Mouse (Mus musculus): ENCODE data around the gene Gm20388. TPM values are rescaled to one million over a fixed set of nuclear protein-coding genes. Genes with fewer than 3 reads are reported as not detected.

The Gm20388 gene
- polyA plus RNA-seq, 1 experiment from 2014 or later, result not detected

DNA sequence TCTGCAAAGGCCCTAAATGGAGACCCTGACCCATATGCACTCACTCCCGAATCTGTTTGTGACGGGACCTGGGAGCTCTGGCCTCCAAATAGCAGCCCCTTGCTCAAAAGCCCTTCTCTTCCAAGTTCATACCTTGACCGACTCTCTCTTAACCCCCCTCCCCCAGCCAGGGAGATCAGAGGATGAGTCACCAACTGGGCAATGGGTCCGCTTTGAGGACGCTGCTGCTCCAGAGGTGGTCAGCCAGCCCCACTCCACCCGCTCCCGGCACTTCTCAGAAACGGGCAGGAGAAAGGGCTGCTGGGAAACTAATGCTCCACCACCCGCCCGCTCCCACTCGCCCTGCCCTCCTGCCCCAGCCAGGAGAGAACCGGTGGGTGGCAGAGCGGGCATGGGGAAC is 1165.3 kb downstream of the Gm20388 start:
- Histone ChIP-seq H3K27me3 (ENCODE audit: control insufficient read depth, insufficient read depth, low read length) (peaks cover 4% of the 10 kb centered on the region; the same call in 1 of the 2 replicates), H3K9me3 (ENCODE audit: control insufficient read depth, low read length) (no peaks in the 10 kb centered on the region), H3K4me1 (replicated peaks; ENCODE audit: control insufficient read depth, insufficient read depth) (peaks cover 3% of the 10 kb centered on the region; the same call in 1 of the 2 replicates), H3K36me3 (ENCODE audit: control insufficient read depth, insufficient read depth, low read length) (no peaks in the 10 kb centered on the region), H3K27ac (replicated peaks) (peak overlapping the region; percentile 83), H3K4me3 (ENCODE audit: low read depth, low read length) (peak overlapping the region; percentile 21), H3K9ac (ENCODE audit: low read length) (peak overlapping the region; percentile 55; the same call in 1 of the 2 replicates), H3K4me2 (replicated peaks; ENCODE audit: low read depth) (peak overlapping the region; percentile 64)
- 12% methylated on average over 13 of the region's 13 CpGs for WGBS
- ATAC-seq (ENCODE audit: low FRiP score, low TSS enrichment) (no peak), DNase-seq (ENCODE audit: low spot score) (peak; percentile 32)
- TF ChIP-seq EP300 (optimal IDR thresholded peaks at IDR 0.05) (no peak), CTCF (IDR thresholded peaks at IDR 0.05; ENCODE audit: low read depth) (no peak)

DNA sequence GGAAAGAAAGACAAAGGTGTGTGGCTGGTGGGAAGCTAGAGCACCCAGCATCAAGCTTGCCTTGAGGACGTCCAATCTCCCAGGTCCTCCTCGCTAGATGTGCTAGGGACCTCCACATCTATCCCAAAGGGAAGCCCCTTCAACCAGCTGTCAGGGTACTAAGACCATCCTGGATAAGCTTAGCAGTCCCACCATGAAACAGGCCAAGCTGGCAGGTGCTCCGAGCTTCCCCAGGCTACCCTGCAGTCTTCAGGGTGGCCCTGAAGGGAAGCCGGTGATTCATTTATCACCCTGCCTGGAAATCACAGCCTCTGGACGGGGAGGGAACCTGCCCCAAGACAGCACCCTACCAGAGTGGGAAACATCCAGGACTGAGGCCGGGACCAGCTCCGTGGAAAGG is 1165.9 kb downstream of the Gm20388 start:
- WGBS, result 19% methylated on average over 7 of the region's 7 CpGs

DNA sequence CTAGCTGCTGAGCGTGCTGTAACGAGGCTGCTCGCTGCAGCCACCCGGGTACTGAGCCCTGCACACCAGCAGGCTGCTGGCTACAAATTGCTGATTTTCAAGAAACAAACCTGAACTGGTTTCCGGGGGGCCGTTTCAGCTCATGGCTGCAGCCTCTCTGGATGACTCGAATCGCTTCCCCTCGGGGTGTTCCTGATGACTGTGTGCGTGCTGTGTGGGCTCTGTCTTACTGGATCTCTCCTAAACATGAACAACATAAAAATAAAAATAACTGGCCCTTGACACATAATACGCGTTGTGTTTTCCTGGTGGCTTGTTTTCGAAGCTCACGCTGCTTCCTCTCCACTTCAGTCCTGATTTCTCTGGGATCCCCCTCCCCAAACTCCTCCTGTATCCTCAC is 1168.1 kb downstream of the Gm20388 start:
- peaks cover 3% of the 10 kb centered on the region; the same call in 1 of the 2 replicates for H3K4me1 ChIP-seq (replicated peaks; ENCODE audit: control insufficient read depth, insufficient read depth)
- no peaks in the 10 kb centered on the region for H3K36me3 ChIP-seq (ENCODE audit: control insufficient read depth, insufficient read depth, low read length)
- DNase-seq (ENCODE audit: low spot score) (no peak), ATAC-seq (ENCODE audit: low FRiP score, low TSS enrichment) (no peak)
- H3K9ac ChIP-seq (ENCODE audit: low read length), result peak overlapping the region; percentile 23
- TF ChIP-seq EP300 (optimal IDR thresholded peaks at IDR 0.05) (no peak), CTCF (IDR thresholded peaks at IDR 0.05; ENCODE audit: low read depth) (no peak)
- peak overlapping the region; percentile 71 for H3K4me2 ChIP-seq (replicated peaks; ENCODE audit: low read depth)
- peak overlapping the region; percentile 69 for H3K4me3 ChIP-seq (ENCODE audit: low read depth, low read length)
- peaks cover 7% of the 10 kb centered on the region for H3K27me3 ChIP-seq (ENCODE audit: control insufficient read depth, insufficient read depth, low read length)
- H3K27ac ChIP-seq (replicated peaks), result peak overlapping the region; percentile 99
- no peaks in the 10 kb centered on the region for H3K9me3 ChIP-seq (ENCODE audit: control insufficient read depth, low read length)
- WGBS, result 12% methylated on average over 14 of the region's 14 CpGs

More for the DNA sequence above, 1165.9 kb downstream of the Gm20388 start:
- peak overlapping the region; percentile 83 for H3K27ac ChIP-seq (replicated peaks)
- H3K9ac ChIP-seq (ENCODE audit: low read length), result 0 out of 2 replicates have a peak overlapping the region, but pooled peaks have one; percentile 8
- ATAC-seq (ENCODE audit: low FRiP score, low TSS enrichment), result no peak
- TF ChIP-seq EP300 (optimal IDR thresholded peaks at IDR 0.05) (no peak), CTCF (IDR thresholded peaks at IDR 0.05; ENCODE audit: low read depth) (no peak)
- H3K4me3 ChIP-seq (ENCODE audit: low read depth, low read length), result no peak overlapping the region; the same call in 1 of the 2 replicates
- H3K4me1 ChIP-seq (replicated peaks; ENCODE audit: control insufficient read depth, insufficient read depth), result peaks cover 3% of the 10 kb centered on the region; the same call in 1 of the 2 replicates
- H3K4me2 ChIP-seq (replicated peaks; ENCODE audit: low read depth), result peak overlapping the region; percentile 64
- H3K9me3 ChIP-seq (ENCODE audit: control insufficient read depth, low read length), result no peaks in the 10 kb centered on the region
- no peak for DNase-seq (ENCODE audit: low spot score)
- no peaks in the 10 kb centered on the region for H3K36me3 ChIP-seq (ENCODE audit: control insufficient read depth, insufficient read depth, low read length)
- peaks cover 4% of the 10 kb centered on the region; the same call in 1 of the 2 replicates for H3K27me3 ChIP-seq (ENCODE audit: control insufficient read depth, insufficient read depth, low read length)

DNA sequence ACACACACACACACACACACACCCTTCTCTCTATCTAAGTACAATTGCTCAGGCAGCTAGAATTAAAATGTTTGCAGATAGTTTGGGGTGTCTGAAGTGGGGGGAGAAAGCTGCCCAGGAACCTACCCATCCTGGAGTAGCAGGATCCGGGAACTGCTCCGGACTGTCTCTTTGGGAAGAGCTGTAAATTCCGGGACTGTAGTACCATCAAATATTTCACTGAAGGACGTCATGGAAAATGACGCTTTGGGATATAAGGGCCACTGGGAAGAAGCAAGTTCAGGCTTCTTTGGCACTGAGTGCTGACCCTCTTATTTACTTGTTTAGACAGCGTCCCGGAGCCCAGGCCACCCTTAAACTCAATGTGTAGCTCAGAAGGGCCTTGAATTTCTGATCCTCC is 1168.6 kb downstream of the Gm20388 start:
- DNase-seq (ENCODE audit: low spot score) (no peak), ATAC-seq (ENCODE audit: low FRiP score, low TSS enrichment) (no peak)
- peaks cover 7% of the 10 kb centered on the region for H3K27me3 ChIP-seq (ENCODE audit: control insufficient read depth, insufficient read depth, low read length)
- H3K4me1 ChIP-seq (replicated peaks; ENCODE audit: control insufficient read depth, insufficient read depth), result 0 out of 2 replicates have a peak, but pooled peaks cover 3% of the 10 kb centered on the region
- no peaks in the 10 kb centered on the region for H3K36me3 ChIP-seq (ENCODE audit: control insufficient read depth, insufficient read depth, low read length)
- H3K4me2 ChIP-seq (replicated peaks; ENCODE audit: low read depth), result peak overlapping the region; percentile 71
- H3K27ac ChIP-seq (replicated peaks), result peak overlapping the region; percentile 99
- no peak for TF ChIP-seq CTCF (IDR thresholded peaks at IDR 0.05; ENCODE audit: low read depth)
- TF ChIP-seq EP300 (optimal IDR thresholded peaks at IDR 0.05), result no peak
- H3K9ac ChIP-seq (ENCODE audit: low read length), result peak overlapping the region; percentile 23
- no peaks in the 10 kb centered on the region for H3K9me3 ChIP-seq (ENCODE audit: control insufficient read depth, low read length)
- H3K4me3 ChIP-seq (ENCODE audit: low read depth, low read length), result peak overlapping the region; percentile 69
- WGBS, result 13% methylated on average over 7 of the region's 7 CpGs

DNA sequence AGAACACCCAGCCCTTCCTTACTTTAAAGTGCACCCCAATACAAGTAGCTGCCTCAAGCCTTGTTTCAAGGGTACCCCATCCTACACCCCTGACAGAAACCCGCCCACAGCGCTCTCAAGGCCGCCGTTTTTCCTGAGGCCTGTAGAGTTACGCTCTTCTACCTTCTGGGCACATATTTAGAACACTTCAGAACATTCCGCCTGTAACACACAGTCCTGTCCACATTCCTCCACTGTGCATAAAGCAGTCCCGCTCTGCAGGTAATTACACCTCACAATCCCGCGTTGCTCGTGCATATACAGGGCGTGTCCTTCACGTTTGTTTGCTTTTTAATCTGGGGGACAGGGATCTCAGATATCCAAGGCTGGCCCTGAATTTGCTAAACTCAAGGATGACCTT is 1169.3 kb downstream of the Gm20388 start:
- peak overlapping the region; percentile 99 for H3K27ac ChIP-seq (replicated peaks)
- no peaks in the 10 kb centered on the region for H3K36me3 ChIP-seq (ENCODE audit: control insufficient read depth, insufficient read depth, low read length)
- ATAC-seq (ENCODE audit: low FRiP score, low TSS enrichment), result no peak; the same call in 1 of the 2 replicates
- DNase-seq (ENCODE audit: low spot score), result no peak
- peaks cover 7% of the 10 kb centered on the region for H3K27me3 ChIP-seq (ENCODE audit: control insufficient read depth, insufficient read depth, low read length)
- H3K9me3 ChIP-seq (ENCODE audit: control insufficient read depth, low read length), result no peaks in the 10 kb centered on the region
- peak overlapping the region; percentile 69 for H3K4me3 ChIP-seq (ENCODE audit: low read depth, low read length)
- TF ChIP-seq EP300 (optimal IDR thresholded peaks at IDR 0.05) (no peak), CTCF (IDR thresholded peaks at IDR 0.05; ENCODE audit: low read depth) (no peak)
- peak overlapping the region; percentile 89 for H3K9ac ChIP-seq (ENCODE audit: low read length)
- H3K4me2 ChIP-seq (replicated peaks; ENCODE audit: low read depth), result peak overlapping the region; percentile 71
- WGBS, result 16% methylated on average over 12 of the region's 12 CpGs
- 0 out of 2 replicates have a peak, but pooled peaks cover 3% of the 10 kb centered on the region for H3K4me1 ChIP-seq (replicated peaks; ENCODE audit: control insufficient read depth, insufficient read depth)

DNA sequence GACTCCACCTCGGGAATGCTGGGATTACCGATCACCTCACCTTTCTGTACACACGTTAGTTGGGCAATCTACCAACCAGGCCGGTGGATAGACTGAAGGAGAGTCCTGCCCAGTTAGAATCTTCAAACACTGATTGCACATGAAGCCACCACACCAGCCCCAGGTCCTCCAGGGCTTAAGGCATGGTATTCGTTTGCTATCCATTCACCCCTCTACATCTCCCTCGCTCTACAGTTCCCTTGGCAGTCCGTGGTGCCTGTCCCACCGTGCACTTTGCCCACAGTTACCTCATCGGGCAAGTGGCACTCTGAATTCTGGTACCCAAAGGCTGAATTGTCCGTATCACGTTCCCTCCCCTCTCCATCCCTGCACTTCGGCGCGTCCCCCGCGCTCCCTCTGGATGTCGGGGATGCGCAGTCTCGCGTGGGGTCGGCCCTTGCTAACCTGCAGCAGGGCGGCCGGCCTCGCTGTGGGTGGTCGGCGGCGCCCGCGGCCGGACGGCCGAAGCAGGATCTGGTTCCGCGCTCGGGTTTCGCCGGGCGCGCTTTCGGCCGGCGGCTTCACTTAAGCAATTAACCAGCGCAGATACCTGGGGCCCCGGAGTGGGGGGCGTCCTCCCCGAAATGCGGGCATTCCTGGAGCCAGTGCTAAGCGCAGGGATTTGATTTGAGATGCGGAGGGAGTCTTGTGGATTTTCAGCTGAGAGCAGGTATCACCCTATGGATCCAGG is 1169.9 kb downstream of the Gm20388 start:
- no peaks in the 10 kb centered on the region for H3K36me3 ChIP-seq (ENCODE audit: control insufficient read depth, insufficient read depth, low read length)
- H3K9me3 ChIP-seq (ENCODE audit: control insufficient read depth, low read length), result no peaks in the 10 kb centered on the region
- WGBS, result 1% methylated on average over 48 of the region's 49 CpGs
- peak overlapping the region; percentile 99 for H3K27ac ChIP-seq (replicated peaks)
- 0 out of 2 replicates have a peak, but pooled peaks cover 3% of the 10 kb centered on the region for H3K4me1 ChIP-seq (replicated peaks; ENCODE audit: control insufficient read depth, insufficient read depth)
- H3K4me3 ChIP-seq (ENCODE audit: low read depth, low read length), result peak overlapping the region; percentile 69
- TF ChIP-seq EP300 (optimal IDR thresholded peaks at IDR 0.05) (no peak), CTCF (IDR thresholded peaks at IDR 0.05; ENCODE audit: low read depth) (no peak)
- peaks cover 7% of the 10 kb centered on the region for H3K27me3 ChIP-seq (ENCODE audit: control insufficient read depth, insufficient read depth, low read length)
- H3K9ac ChIP-seq (ENCODE audit: low read length), result peak overlapping the region; percentile 89
- peak overlapping the region; percentile 71 for H3K4me2 ChIP-seq (replicated peaks; ENCODE audit: low read depth)
- DNase-seq (ENCODE audit: low spot score) (no peak), ATAC-seq (ENCODE audit: low FRiP score, low TSS enrichment) (no peak)
